Mouse (Mus musculus): ENCODE data around the gene Chd3.

Chd3 gene

DNA sequence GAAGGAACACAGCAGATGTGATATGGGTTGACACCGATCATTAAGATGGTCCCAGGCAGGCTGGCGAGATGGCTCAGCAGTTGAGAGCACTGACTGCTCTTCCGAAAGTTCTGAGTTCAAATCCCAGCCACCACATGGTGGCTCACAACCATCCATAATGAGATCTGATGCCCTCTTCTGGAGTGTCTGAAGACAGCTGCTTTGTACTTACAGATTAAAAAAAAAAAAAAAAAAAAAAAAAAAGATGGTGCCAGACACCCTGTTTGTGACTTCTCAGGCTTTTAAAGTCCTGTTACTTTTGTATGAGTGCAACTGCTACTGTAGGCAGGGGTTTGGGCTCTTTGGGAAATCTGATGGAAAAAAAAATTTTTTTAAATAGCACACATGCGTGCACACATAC is 19.5 kb upstream of the Chd3 start:
- no peak for DNase-seq

DNA sequence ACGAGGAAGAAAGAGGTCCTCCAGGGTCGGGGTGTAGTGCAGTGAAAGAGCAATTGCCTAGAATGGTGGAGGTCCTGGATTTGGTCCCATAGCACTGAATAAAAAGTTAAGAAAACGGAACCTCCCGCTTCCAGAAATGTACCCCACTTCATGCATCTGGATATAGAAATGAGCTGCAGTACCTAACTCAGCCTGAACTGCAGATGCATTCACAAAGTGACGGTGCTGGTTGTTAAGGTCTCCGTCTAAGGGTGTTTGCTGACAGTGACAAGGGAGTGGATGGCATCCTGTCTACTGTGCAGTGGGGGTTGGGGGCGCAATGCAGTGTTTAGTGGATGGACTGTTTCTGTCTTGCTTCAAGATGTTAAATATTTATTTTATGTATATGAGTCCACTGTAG is 17.6 kb upstream of the Chd3 start:
- no peak for DNase-seq

- no peak for DNase-seq
These were observed 15.8 kb upstream of the Chd3 start for GRCm38 (mm10) chr11:69384979-69385378.

- DNase-seq, result peak; percentile 47 to 55
These were observed 13.4 kb upstream of the Chd3 start for GRCm38 (mm10) chr11:69382478-69383105.

- DNase-seq, result peak; percentile 81 to 90
These were observed 12.2 kb upstream of the Chd3 start for GRCm38 (mm10) chr11:69381356-69381755.

DNA sequence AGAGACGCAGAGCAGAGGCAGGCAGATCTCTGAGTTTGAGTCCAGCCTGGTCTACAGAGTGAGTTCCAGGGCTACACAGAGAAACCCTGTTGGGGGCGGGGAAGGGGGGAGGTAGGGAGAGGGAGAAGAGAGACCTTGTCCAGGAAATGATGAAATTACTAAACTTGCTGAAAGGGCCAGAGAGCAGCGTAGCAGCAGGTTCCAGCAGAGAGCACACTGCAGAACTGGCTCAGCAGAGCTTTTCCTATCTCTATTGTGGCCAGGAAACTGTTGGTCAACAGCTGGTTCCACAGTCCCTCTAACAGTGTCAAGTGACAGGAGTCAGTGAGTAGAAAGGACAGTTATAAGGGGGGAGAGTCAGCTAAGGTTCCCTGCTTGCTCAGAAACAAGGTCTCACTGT is 10.4 kb upstream of the Chd3 start:
- DNase-seq, result no peak

DNA sequence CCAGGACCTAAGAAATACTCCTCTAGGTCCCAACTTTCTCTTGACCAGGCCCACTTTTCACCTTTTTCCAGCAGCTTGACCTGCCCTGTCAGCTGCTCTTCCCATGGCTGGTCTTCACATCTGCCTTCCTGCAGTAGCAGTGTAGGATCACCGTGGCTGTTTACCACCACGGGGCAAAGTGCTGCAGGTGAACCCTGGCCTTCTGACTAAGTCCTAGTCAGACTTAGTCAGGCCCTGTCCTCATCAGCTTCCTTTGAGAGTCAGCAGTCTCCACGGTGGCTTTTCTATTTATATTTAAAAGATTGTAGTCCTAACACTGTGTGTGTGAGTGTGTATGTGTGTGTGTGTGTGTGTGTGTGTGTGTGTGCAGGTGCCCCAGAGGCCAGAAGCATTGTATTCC is 8.6 kb upstream of the Chd3 start:
- no peak for DNase-seq

DNA sequence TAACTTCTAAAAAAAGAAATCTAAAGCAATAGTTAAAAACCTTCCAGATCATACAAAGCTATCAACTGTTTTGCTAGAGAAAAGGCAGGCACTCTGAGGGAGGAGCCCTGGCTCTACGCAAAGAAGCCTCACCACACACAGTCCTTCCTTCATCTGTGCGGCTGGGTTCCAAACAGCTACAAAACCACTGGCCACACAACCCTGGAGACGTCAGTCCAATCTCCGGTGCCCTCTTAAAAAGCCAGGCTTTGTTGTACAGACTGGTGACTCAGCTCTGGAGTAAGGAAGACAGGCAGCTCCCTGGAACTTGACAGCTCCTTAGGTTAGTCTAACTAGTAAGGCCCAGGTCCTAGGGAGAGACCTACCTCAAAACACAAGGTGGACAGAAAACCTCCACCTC is 6.4 kb upstream of the Chd3 start:
- no peak for DNase-seq

GRCm38 (mm10) chr11:69373223-69373965 is 4.2 kb upstream of the Chd3 start:
- no peak for DNase-seq

- DNase-seq, result peak in 1 of 2 experiments; percentile 44
These were observed 3.6 kb upstream of the Chd3 start for GRCm38 (mm10) chr11:69372780-69373170.

- DNase-seq, result peak; percentile 90 to 93
These were observed 3.0 kb upstream of the Chd3 start for GRCm38 (mm10) chr11:69372056-69372779.

GRCm38 (mm10) chr11:69371601-69372000 is 2.4 kb upstream of the Chd3 start:
- DNase-seq, result no peak

DNA sequence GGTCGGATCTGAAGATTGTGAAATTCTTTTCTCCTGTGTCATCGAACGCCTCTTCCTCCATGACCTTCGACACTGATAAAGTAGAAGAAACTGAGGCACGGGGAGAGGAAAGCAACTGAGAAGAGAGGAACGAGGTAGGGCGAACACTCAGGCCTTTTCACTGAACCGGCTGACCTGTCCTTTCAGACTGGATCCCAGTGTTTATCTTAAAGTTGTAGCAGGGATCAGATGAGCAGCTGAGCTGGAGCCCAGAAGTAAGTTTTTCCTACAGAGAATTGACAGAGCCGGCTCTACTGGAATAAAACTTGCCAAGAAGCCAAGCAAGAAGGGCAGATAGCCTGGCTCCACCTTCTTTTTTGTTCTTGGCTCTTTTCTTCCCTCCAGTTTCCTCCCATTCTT is 1.6 kb upstream of the Chd3 start:
- no peak for DNase-seq

- no peak for DNase-seq
These were observed 997 bp upstream of the Chd3 start for GRCm38 (mm10) chr11:69369990-69370816.

DNA sequence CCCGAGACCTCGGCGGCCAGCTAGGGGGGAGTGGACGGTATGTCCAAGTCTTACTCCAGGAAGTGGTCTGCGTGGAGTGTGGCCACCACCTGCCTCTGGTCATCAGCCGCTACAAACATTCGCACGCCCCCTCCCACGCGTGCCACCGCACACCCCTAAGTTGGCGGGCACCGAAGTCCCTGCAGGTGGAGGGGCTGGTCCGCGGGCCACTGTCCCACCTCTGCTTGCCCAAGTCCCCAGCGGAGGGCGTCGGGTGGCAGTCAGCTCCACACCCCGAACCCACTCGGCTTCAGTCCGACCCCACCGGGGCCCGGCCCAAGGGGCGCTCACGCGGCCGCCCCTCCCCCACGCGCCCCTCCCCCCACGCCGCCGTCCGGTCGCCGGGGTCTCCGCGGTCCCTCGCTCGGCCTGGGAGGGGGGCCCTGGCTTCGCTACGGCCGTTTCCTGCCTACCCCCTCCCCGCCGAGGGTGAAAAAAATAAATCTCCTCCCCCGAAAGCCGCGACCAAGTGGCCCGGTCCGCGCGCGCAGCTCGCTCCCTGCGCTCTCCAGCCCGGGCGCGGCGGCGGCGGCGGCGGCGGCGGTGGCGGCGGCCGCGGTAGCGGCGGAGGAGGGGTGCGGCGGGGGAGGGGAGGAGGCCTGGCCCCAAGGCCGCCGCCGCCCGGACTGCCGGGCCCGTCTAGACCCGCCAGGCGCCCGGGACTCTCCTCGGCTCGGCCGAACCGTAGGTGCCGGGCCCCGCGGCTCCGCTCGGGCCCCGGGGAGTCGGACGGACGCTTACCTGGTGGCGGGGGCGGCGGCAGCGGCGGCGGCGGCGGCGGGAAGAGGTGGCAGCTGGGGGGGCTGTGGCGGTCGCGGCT is 621 bp downstream of the Chd3 start:
- peak; percentile 72 to 78 for DNase-seq

DNA sequence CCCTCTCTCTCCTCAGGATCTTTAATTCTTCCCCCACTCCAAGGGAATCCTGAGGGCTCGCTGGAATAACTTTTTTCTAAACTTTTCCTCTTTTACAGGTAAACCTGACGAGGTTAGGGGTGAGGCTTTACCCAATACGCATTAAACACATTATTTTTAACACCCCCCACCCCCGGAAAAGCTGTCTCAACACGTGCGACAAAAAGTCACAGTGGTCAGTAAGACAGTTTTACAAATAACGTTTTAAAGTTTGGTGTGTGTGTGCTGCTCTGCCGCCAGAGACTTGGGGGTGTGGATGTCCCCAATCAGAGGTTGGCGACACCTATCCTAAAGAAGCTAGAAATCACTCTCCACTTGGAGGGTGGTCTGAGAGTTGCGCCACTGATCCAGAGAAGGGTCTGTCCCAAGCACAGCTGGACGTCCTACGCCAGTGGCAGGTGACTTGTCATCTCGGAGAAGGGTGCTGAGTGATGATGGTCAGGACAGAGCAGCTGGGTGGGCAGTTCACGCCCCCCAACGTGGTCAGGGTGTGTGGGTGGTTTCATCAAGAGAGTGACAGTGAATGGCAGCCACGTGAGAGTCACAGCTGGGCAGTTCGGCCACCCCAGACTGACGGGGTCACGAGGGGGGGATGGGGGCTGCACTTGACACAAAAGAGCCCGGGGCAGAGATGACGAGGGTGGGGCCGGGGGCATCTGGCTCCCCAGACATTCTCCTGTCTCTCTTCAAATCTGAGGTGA is 1.4 kb downstream of the Chd3 start:
- DNase-seq, result peak in 1 of 2 experiments; percentile 21

GRCm38 (mm10) chr11:69366855-69367615 is 2.2 kb downstream of the Chd3 start:
- DNase-seq, result peak in 1 of 2 experiments; percentile 20

DNA sequence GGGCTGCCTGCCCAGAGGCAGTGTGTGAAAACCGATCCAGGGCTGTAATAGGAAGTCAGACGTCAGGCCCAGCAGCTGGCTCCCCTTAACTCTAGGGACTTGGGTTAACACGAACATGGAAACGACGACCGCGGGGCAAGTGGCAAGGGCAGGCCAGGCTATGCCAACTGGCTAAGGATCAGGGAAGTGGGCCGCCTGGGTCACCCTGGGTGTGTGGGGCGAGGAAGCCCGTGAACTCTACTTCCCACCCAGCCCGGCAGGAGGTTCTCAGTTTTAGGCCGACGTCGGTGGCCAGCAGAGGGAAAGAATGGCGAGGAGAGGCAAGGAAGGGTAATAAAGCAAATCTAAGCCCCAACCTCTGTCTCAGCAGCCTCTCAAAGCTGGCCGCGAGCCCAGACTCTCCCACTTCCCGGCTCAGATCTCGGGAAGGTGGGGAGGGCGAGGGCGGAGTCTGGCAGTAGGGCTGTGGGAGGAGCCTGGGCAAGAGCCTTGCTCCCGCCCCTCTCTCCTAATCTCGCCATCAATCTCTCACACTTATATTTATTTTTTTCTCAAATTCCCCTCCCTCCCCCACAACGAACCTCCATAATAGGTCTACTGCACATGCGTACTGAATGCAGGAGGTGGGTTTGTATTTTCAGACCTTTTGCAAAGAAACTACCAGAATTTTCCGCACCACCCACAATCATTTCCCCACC is 2.9 kb downstream of the Chd3 start:
- DNase-seq, result peak; percentile 79 to 89

DNA sequence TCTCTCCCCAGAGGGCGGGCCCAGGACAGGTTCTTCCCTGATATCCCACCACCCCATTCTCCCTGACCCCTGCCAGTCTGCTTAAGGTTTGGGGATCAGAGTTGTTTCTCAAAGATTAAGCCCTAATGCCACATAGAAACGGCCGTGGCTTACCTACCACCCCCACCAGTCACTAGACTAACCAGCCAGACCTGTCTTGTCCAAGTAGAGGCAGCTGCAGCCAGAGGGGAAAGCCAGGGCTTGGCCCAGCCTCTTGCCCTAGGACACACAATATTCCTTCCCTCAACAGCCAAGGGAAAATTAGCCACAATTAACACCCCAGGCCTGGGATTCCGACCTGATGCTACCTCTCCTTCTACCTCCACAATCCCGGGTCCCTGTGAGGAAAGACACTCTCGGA is 3.5 kb downstream of the Chd3 start:
- DNase-seq, result no peak

- DNase-seq, result peak; percentile 91 to 93
These were observed 4.3 kb downstream of the Chd3 start for GRCm38 (mm10) chr11:69364910-69365309.
